Mouse (Mus musculus): ENCODE results near the gene Zfr2. TPM values are rescaled to one million over a fixed set of nuclear protein-coding genes. Genes with fewer than 3 reads are reported as not detected.

Gene Zfr2
- total RNA-seq, 2 experiments from 2014 or later = 16.2 to 17.6 TPM

DNA sequence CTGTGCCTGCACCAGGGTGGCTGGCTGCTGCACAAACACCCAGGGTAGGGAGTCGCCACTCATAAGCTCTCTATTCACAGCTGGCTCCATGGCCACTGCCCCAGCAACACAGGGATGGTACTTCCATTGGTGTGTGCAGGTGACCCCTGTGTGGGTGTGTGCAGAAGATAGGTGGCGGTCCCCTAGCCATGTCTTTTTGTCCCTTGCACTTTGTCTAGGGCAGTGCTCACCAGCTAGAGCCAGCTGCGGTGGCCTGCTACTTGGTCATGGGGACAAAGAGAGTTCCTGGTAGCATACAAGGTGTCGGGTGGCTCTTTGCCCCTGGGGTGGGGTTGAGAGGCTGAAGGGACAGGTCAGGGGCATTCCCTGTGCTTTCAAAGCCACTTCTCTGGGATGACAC, 11.2 kb downstream of the Zfr2 start:
- no peak for DNase-seq (ENCODE audit: low spot score in 2 of 2)

DNA sequence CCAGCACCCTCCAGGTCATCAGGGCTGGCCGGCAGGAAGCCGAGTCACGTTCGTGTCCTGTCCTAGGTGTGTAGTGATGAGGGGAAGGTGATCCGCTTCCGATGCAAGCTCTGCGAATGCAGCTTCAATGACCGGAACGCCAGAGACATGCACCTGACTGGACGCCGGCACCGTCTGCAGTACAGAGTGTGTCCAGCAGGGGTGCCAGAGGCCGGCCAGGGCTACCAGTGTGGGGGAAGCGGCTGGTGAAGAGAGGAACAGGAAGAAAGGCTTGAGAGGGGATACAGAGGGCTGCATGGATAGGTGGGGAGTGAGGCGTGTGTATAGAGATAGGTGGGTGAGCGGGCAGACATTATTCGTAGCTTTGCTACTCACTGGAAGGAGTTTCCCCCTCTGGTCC, 11.6 kb downstream of the Zfr2 start:
- peak; percentile 82 to 84 for DNase-seq (ENCODE audit: low spot score in 2 of 2)

DNA sequence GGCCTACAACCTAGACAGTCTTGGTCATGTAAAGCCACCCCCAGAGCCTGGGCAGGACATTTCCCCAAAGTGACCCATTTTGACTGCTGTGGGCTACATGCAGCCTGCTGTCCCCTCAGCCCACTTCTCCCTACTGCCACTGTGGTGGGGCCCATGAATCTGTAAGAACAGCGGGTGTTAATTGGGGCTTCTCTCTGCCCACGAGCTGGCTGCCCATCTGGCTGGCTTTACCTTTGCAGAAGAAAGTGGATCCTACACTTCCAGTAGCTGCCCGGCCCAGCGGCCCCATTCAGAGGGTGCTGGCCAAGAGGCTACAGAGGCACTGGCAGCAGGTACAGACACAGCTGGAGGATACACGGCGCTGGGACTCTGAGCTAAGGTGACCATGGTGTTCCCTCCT, 12.2 kb downstream of the Zfr2 start:
- DNase-seq (ENCODE audit: low spot score in 2 of 2) = no peak

GRCm38 (mm10) chr10:81247804-81248203, 14.8 kb downstream of the Zfr2 start:
- no peak for DNase-seq (ENCODE audit: low spot score in 2 of 2)

DNA sequence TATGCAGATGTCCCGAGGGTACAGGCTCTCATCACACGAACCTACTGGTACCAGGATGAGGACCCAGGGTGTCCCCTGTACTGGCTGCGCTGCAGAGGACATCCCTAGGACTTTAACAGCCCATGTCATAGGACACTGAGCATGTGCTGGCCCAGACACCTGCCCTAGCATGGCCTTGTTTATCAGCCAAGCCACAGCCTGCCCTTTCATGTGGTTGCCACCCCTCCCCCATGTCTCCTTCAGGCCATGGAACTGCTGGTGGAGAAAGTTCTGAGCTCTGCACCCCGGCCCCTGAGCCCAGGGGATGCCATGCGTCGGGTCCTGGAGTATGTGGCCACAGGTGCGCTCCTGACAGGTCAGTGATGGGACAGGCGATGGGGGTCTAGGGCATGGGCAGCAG, 16.5 kb downstream of the Zfr2 start:
- DNase-seq (ENCODE audit: low spot score in 2 of 2) = no peak

DNA sequence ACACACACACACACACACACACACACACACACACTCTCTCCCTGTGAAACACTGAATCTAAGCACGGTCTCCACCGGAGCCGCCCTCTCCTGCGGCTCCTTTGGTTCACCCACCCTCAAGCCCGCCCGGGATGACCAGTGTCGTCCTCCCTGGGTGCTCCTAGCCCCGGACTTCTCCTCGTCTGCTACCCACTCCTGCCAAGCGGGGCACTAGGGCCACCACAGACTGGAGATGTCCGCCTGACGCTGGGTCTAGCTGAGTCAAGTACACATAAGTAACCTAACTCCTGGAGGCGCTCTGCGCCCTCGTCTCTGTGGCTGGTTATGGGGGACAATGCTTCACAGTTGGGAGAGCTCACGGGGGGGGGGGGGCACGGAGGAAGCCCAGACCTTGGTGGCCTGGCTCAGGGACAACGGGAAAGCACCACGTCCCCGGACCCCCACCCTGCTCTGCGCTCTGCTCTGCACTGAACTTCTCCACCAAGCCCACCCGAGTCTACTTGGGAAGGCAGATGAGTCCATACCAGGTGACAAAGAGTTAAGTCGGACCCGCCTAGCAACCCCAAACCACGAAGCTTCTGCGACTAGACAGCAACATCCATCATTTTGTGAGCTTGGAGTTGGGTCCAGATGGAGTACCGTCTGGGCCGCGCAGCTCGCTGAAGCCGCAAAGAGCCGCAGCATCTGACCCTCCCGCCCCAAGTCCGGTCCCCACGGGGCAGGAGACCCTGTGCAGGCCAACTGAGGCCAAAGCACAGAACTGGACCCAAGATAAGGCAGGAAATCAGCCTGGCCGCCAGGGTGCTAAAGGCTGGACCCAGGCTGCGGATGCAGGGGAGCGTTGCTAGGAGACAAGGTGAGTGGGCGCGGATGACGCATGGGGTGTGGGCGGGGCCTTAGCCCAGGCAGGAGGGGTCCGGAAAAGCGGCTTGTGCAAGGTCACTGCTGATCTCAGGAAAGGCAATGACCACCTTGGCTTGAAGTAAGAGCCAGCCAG, 19.8 kb downstream of the Zfr2 start, which contains the start of gene Matk:
Gene Matk (plus strand): TSS at position 512 of the 996 bp plus-strand sequence.
- DNase-seq (ENCODE audit: low spot score in 2 of 2) = peak in 1 of 2 experiments; percentile 56

GRCm38 (mm10) chr10:81254886-81255285, 21.9 kb downstream of the Zfr2 start:
- DNase-seq (ENCODE audit: low spot score in 2 of 2) = no peak

DNA sequence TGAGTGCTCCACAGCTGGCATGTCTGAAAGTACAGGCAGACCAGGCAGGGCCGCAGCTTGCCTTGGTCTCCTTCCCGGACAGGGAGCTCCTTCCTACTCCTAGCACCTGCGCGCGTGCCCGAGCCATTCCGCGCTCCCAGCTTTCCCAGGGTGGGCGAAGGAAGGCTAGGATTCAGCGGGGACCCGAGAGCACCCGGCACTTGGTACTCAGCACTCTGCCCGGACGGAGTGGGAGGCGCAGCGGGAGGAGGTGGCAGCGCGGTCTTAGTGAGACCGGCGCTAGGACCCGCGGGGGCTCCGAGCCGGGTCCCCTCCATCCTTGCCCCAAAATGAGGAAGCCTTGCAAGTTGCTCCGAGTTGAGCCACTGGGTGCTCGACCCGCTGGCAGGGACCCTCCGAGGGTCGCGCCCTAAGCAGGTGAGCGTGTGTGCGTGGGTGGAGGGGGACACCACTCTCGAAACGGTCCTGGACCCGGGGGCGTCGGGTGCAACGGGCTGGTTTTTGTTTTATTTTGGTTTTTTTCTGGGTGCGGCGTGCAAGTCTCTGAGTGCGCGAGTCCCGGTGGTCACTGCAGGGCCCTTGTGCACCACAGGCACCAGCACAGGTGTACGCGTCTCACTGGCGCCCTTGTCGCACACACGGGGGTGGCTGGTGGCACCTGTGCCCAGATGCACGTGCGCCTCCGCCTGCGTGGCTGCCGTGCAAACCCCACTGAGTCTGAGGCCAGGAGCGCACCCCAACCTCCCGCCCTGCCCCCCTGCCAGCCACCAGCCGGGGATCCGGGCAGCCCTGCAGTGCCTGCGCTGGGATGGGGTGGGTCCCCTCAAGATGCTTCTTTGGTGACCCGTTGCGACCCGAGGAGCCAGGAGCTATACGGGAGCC, 24.4 kb downstream of the Zfr2 start:
- no peak for DNase-seq (ENCODE audit: low spot score in 2 of 2)

DNA sequence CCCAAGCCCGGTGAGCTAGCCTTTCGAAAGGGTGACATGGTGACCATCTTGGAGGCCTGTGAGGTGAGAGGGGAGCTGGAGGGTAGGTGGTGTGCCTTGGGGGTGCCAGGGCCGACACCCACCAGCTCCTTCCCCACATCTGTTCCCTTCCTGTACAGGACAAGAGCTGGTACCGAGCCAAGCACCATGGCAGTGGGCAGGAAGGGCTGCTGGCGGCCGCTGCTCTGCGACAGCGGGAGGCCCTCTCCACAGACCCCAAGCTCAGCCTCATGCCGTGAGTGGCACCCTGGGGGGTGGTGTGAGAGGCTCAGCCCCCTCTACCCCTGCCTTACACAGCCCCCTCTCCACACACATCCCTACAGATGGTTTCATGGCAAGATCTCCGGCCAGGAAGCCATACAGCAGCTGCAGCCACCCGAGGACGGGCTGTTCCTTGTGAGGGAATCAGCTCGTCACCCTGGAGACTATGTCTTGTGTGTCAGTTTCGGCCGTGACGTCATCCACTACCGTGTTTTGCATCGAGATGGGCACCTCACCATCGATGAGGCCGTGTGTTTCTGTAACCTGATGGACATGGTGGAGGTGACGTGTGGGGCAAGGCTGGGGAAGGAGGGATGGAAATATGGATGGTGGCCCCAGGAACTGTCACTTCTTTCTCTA, 26.4 kb downstream of the Zfr2 start:
- no peak for DNase-seq (ENCODE audit: low spot score in 2 of 2)

DNA sequence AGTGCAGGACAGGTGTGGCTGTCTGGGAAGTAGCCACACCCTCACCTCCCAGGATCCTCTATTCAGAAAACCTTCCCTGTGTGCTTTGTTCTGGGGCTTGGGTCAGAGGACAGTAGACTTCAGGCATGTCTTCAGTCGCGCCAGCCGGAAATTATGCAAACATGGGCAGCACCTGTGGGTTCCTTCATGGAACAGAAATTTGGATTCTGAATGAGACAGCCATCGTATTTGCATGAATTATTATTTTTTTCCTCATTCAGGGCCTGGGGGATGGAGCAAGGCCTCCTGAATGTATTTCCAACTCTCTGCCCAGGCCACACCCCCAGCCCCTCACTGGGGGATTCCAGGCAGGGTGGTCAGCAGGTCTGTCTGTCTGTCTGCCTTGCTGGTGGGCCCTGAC, 28.1 kb downstream of the Zfr2 start:
- DNase-seq (ENCODE audit: low spot score in 2 of 2) = no peak

GRCm38 (mm10) chr10:81265540-81265939, 32.6 kb downstream of the Zfr2 start:
- no peak for DNase-seq (ENCODE audit: low spot score in 2 of 2)

GRCm38 (mm10) chr10:81266211-81267105, 33.5 kb downstream of the Zfr2 start, which contains the start of the genes Mrpl54 and Apba3:
TSS of gene Mrpl54 (minus strand) at chr10:81266934.
TSS of gene Apba3 (plus strand) at chr10:81266960.
- peak; percentile 94 to 95 for DNase-seq (ENCODE audit: low spot score in 2 of 2)

GRCm38 (mm10) chr10:81268056-81268455, 35.1 kb downstream of the Zfr2 start:
- DNase-seq (ENCODE audit: low spot score in 2 of 2) = peak; percentile 70 to 81

GRCm38 (mm10) chr10:81268643-81269412, 35.9 kb downstream of the Zfr2 start:
- no peak for DNase-seq (ENCODE audit: low spot score in 2 of 2)

GRCm38 (mm10) chr10:81272356-81272755, 39.4 kb downstream of the Zfr2 start:
- no peak for DNase-seq (ENCODE audit: low spot score in 2 of 2)

GRCm38 (mm10) chr10:81273842-81274241, 40.9 kb downstream of the Zfr2 start:
- DNase-seq (ENCODE audit: low spot score in 2 of 2) = no peak

DNA sequence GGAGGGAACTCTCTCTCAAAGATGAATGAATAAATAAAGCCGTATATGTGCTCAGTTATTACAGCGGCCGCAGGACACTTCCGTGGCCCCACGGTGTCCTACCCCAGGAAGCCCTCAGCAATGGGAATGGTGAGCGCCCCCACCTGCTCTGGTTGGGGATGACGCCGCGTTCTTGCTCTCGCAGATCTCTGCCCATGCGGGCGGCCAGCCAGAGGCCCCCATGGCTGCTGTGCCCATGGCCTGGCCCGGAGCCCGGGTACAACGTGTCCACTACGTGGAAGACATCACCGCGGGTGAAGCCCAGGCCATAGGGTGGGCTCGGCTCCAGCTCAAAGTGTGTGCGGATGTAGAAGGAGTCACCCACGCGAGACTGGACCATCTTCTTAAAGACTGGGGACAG, 44.7 kb downstream of the Zfr2 start:
- no peak for DNase-seq (ENCODE audit: low spot score in 2 of 2)

DNA sequence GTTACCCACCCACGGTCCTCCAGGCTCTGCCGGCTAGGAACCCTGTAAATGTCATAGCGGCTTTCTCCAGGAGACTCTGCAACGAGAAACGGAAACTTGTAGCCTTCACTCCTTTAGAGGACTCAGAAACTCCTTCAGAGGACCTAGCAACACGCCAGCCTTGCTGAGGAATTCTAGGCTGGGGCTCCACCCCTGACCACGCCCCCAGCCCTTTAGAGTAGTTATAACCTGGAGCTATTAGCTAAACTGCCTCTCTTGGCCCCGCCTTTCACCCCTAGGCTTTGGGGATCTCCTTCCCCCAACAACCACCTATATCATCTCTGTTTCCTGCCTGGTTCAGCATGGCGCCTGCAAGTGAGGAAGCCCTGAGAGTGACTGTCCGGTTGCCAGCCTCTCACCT, 46.5 kb downstream of the Zfr2 start:
- DNase-seq (ENCODE audit: low spot score in 2 of 2) = no peak

- DNase-seq (ENCODE audit: low spot score in 2 of 2) = no peak
Observed at GRCm38 (mm10) chr10:81284189-81284588, 51.2 kb downstream of the Zfr2 start.

Data from adrenal gland, adult 18-20 months (tissue).